Mouse (Mus musculus): Measurements from ENCODE around the gene Shc4. TPM values are rescaled to one million over a fixed set of nuclear protein-coding genes. Genes with fewer than 3 reads are reported as not detected.

Shc4 gene
- total and polyA plus RNA-seq, 2 experiments = 0.18 to 0.26 TPM

GRCm38 (mm10) chr2:125736025-125736343 is 12.0 kb upstream of the Shc4 start:
- H3K9ac ChIP-seq (ENCODE audit: low read depth, low read length) = no peak overlapping the region
- no peaks in the 10 kb centered on the region for H3K79me2 ChIP-seq (ENCODE audit: control insufficient read depth, insufficient read depth, low read length)
- H3K36me3 ChIP-seq (ENCODE audit: control insufficient read depth, insufficient read depth, low read length) = peaks cover 13% of the 10 kb centered on the region
- 0 out of 2 replicates have a peak, but pooled peaks cover 3% of the 10 kb centered on the region for H3K27me3 ChIP-seq (ENCODE audit: control insufficient read depth, insufficient read depth, low read length)
- H3K4me3 ChIP-seq (ENCODE audit: insufficient read depth, low read depth, low read length) = no peak overlapping the region
- no peaks in the 10 kb centered on the region for H3K4me1 ChIP-seq (ENCODE audit: control insufficient read depth, insufficient read depth, low read length)
- H3K27ac ChIP-seq (replicated peaks; ENCODE audit: insufficient read depth, low read depth, low read length) = no peak overlapping the region
- DNase-seq (ENCODE audit: extremely low read depth, low read depth, low spot score) = no peak
- TF ChIP-seq POLR2A (IDR thresholded peaks at IDR 0.05; ENCODE audit: extremely low read depth, insufficient read depth, low read length) = no peak
- TF ChIP-seq CTCF (IDR thresholded peaks at IDR 0.05; ENCODE audit: low read depth, low read length) = no peak

DNA sequence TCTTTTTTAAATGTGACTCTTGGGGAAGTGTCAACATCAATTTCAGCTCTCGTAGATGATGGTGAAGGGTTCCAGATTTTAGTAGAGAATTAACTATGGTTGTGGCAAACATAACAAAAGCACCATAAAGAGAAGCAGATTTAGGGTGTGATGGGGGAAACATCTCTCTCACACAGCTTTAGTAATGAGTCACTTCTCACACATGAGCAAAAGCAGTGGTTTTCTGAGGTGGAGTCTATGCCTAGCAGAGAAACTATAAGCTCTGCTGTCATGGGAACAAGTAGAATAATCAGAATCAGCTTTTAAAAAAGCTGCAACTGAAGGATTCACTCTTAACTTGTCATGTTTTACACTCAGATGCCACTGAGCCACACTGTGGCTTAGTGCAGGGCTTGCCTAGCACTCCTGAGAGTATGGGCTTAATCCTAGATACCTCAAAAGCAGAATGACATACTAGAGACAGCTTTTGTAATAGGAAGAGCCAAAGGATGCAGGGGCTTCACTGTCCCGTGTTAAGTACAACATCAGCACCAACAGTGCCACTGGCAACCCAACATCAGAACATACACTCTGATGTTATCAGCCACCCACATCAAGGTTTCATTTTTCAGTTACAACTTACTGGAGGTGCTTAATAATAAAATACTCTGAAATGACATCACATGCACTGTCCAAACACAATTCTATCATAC is 11.5 kb upstream of the Shc4 start:
- 0 out of 2 replicates have a peak, but pooled peaks cover 3% of the 10 kb centered on the region for H3K27me3 ChIP-seq (ENCODE audit: control insufficient read depth, insufficient read depth, low read length)
- WGBS = 52% methylated on average over 2 of the region's 2 CpGs
- TF ChIP-seq POLR2A (IDR thresholded peaks at IDR 0.05; ENCODE audit: extremely low read depth, insufficient read depth, low read length) (no peak), CTCF (IDR thresholded peaks at IDR 0.05; ENCODE audit: low read depth, low read length) (no peak)
- H3K4me1 ChIP-seq (ENCODE audit: control insufficient read depth, insufficient read depth, low read length) = no peaks in the 10 kb centered on the region
- no peak overlapping the region for H3K27ac ChIP-seq (replicated peaks; ENCODE audit: insufficient read depth, low read depth, low read length)
- H3K4me3 ChIP-seq (ENCODE audit: insufficient read depth, low read depth, low read length) = no peak overlapping the region
- H3K79me2 ChIP-seq (ENCODE audit: control insufficient read depth, insufficient read depth, low read length) = no peaks in the 10 kb centered on the region
- peaks cover 10% of the 10 kb centered on the region for H3K36me3 ChIP-seq (ENCODE audit: control insufficient read depth, insufficient read depth, low read length)
- DNase-seq (ENCODE audit: extremely low read depth, low read depth, low spot score) = no peak
- H3K9ac ChIP-seq (ENCODE audit: low read depth, low read length) = no peak overlapping the region

GRCm38 (mm10) chr2:125734741-125735140 is 10.8 kb upstream of the Shc4 start:
- Histone ChIP-seq H3K79me2 (ENCODE audit: control insufficient read depth, insufficient read depth, low read length) (no peaks in the 10 kb centered on the region), H3K36me3 (ENCODE audit: control insufficient read depth, insufficient read depth, low read length) (peaks cover 8% of the 10 kb centered on the region), H3K9ac (ENCODE audit: low read depth, low read length) (no peak overlapping the region), H3K4me3 (ENCODE audit: insufficient read depth, low read depth, low read length) (no peak overlapping the region), H3K27ac (replicated peaks; ENCODE audit: insufficient read depth, low read depth, low read length) (no peak overlapping the region), H3K4me1 (ENCODE audit: control insufficient read depth, insufficient read depth, low read length) (no peaks in the 10 kb centered on the region), H3K27me3 (ENCODE audit: control insufficient read depth, insufficient read depth, low read length) (0 out of 2 replicates have a peak, but pooled peaks cover 3% of the 10 kb centered on the region)
- TF ChIP-seq POLR2A (IDR thresholded peaks at IDR 0.05; ENCODE audit: extremely low read depth, insufficient read depth, low read length) = no peak
- no peak for TF ChIP-seq CTCF (IDR thresholded peaks at IDR 0.05; ENCODE audit: low read depth, low read length)
- DNase-seq (ENCODE audit: extremely low read depth, low read depth, low spot score) = no peak

DNA sequence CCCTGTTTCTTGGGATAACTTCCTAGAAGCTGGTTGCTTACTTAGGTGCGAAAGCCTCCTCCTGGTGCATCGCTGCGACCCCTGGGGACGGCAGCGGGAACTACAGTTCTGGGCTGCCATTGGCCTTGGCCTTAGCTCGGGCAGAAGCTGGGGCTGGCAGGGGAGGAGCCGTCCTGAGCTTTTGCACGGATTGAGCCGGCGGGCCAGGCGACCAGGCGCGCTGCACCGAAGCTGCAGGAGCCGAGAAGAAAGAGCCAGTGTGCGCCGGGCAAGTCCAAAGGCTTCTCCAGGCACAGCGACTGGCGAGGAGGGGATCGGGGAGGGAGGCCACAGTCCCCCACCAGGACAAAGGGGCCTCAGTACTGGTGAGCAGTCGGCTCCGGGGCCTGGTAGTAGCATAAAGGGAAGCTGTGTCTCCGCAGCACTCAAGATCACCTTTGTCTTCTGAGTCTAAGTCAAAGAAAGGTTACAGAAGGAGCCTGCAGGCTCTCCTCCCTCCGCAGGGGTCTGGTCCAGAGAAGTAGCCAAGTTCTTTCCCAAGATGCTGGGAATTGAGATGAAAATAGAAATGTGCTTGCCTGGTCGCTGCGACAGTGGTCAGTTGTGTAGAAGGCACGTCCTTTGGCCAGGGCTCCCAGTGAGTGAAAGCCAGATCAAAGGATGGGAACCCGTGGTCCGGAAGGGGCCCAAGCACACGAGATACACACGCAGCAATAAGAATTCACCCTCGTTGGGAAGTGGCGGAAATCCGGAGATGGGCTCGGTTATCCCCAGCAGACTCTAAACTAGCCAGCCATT is 8.0 kb upstream of the Shc4 start:
- H3K9ac ChIP-seq (ENCODE audit: low read depth, low read length) = peak overlapping the region; percentile 41; the same call in 1 of the 2 replicates
- peak overlapping the region; percentile 41; the same call in 1 of the 2 replicates for H3K4me3 ChIP-seq (ENCODE audit: insufficient read depth, low read depth, low read length)
- WGBS = 15% methylated on average over 35 of the region's 35 CpGs
- H3K4me1 ChIP-seq (ENCODE audit: control insufficient read depth, insufficient read depth, low read length) = no peaks in the 10 kb centered on the region
- peak; percentile 68 for DNase-seq (ENCODE audit: extremely low read depth, low read depth, low spot score)
- no peaks in the 10 kb centered on the region for H3K36me3 ChIP-seq (ENCODE audit: control insufficient read depth, insufficient read depth, low read length)
- no peaks in the 10 kb centered on the region for H3K79me2 ChIP-seq (ENCODE audit: control insufficient read depth, insufficient read depth, low read length)
- no peak overlapping the region for H3K27ac ChIP-seq (replicated peaks; ENCODE audit: insufficient read depth, low read depth, low read length)
- H3K27me3 ChIP-seq (ENCODE audit: control insufficient read depth, insufficient read depth, low read length) = 0 out of 2 replicates have a peak, but pooled peaks cover 3% of the 10 kb centered on the region
- TF ChIP-seq CTCF (IDR thresholded peaks at IDR 0.05; ENCODE audit: low read depth, low read length) (peak; percentile 97), POLR2A (IDR thresholded peaks at IDR 0.05; ENCODE audit: extremely low read depth, insufficient read depth, low read length) (no peak)

- Histone ChIP-seq H3K27ac (replicated peaks; ENCODE audit: insufficient read depth, low read depth, low read length) (no peak overlapping the region), H3K4me3 (ENCODE audit: insufficient read depth, low read depth, low read length) (no peak overlapping the region)
Measured at GRCm38 (mm10) chr2:125724546-125725114, 682 bp upstream of the Shc4 start.

More at GRCm38 (mm10) chr2:125724546-125725114, 682 bp upstream of the Shc4 start:
- H3K9ac ChIP-seq (ENCODE audit: low read depth, low read length) = no peak overlapping the region
- DNase-seq (ENCODE audit: extremely low read depth, low read depth, low spot score) = peak; percentile 12
- no peaks in the 10 kb centered on the region for H3K79me2 ChIP-seq (ENCODE audit: control insufficient read depth, insufficient read depth, low read length)
- H3K36me3 ChIP-seq (ENCODE audit: control insufficient read depth, insufficient read depth, low read length) = no peaks in the 10 kb centered on the region
- H3K27me3 ChIP-seq (ENCODE audit: control insufficient read depth, insufficient read depth, low read length) = peaks cover 7% of the 10 kb centered on the region
- H3K4me1 ChIP-seq (ENCODE audit: control insufficient read depth, insufficient read depth, low read length) = peaks cover 1% of the 10 kb centered on the region; the same call in 1 of the 2 replicates
- 14% methylated on average over 16 of the region's 16 CpGs for WGBS
- TF ChIP-seq POLR2A (IDR thresholded peaks at IDR 0.05; ENCODE audit: extremely low read depth, insufficient read depth, low read length) = no peak
- TF ChIP-seq CTCF (IDR thresholded peaks at IDR 0.05; ENCODE audit: low read depth, low read length) = no peak

All from liver, adult 2 months (tissue).